Comparison of ENCODE assay signal across 9 mouse cellular contexts in genomic region chr3:79145407-79146055, GRCm38 (mm10).
DNase-seq lines count a peak whose midpoint lies in the region; ATAC-seq lines count a peak whose summit lies in the region.
"Had no signal": no experiment of that assay in that cellular context is flagged by ENCODE, and none has a peak within 500 bp of the region (broad histone marks: within the 10 kb centered on the region; RNA-seq: fewer than 3 reads in every experiment).

No protein-coding gene starts in this region.

- H3K4me1 ChIP-seq in heart, embryonic 15.5 days (replicated peaks), result peaks cover 58% of the 10 kb centered on the region
- H3K4me1 ChIP-seq in embryonic facial prominence, embryonic 15.5 days, result peaks cover 16% of the 10 kb centered on the region

- H3K4me3 ChIP-seq in heart, embryonic 15.5 days, result peak overlapping the region; percentile 38; the same call in 1 of the 2 replicates
- H3K4me3 ChIP-seq in embryonic facial prominence, embryonic 15.5 days (replicated peaks), result 0 out of 2 replicates have a peak overlapping the region, but pooled peaks have one; percentile 3

- intact Hi-C loops in heart, postnatal 10 days (cut with DNase I), result no loop called here

- 25% methylated on average over 10 of the region's 10 CpGs for WGBS in heart, embryonic 15.5 days
- 21% methylated on average over 10 of the region's 10 CpGs for WGBS in embryonic facial prominence, embryonic 15.5 days

- no peak for DNase-seq in heart, postnatal 10 days
- DNase-seq in brain, embryonic 18.5 days (ENCODE audit: low read depth, low spot score), result peak; percentile 49
- peak; percentile 28 for DNase-seq in kidney, postnatal 14 days
- no peak for DNase-seq in urinary bladder, postnatal 4 days (ENCODE audit: low spot score in 2 of 2)
- DNase-seq in layer of hippocampus, adult 9-10 months (ENCODE audit: low spot score), result no peak
- no peak for DNase-seq in c-Kit-positive CD71-positive TER-119-positive erythroid progenitor cells, embryonic 14.5 days (ENCODE audit: low spot score)

- H3K36me3 ChIP-seq in heart, embryonic 15.5 days, result no peaks in the 10 kb centered on the region
- no peaks in the 10 kb centered on the region for H3K36me3 ChIP-seq in embryonic facial prominence, embryonic 15.5 days

- ATAC-seq in heart, embryonic 15.5 days (replicated peaks; ENCODE audit: insufficient number of reproducible peaks, insufficient read depth, low FRiP score, low read depth), result no peak; the same call in 1 of the 2 replicates
- ATAC-seq in embryonic facial prominence, embryonic 15.5 days (ENCODE audit: insufficient number of reproducible peaks, low FRiP score, low TSS enrichment, low read depth), result no peak

- H3K9me3 ChIP-seq in heart, embryonic 15.5 days (replicated peaks), result no peaks in the 10 kb centered on the region
- no peaks in the 10 kb centered on the region for H3K9me3 ChIP-seq in embryonic facial prominence, embryonic 15.5 days (replicated peaks)
- H3K9me3 ChIP-seq: G1E had no signal

- H3K27me3 ChIP-seq in heart, embryonic 15.5 days, result no peaks in the 10 kb centered on the region
- no peaks in the 10 kb centered on the region for H3K27me3 ChIP-seq in embryonic facial prominence, embryonic 15.5 days

- H3K4me2 ChIP-seq in heart, embryonic 15.5 days, result peak overlapping the region; percentile 60
- peak overlapping the region; percentile 28 for H3K4me2 ChIP-seq in embryonic facial prominence, embryonic 15.5 days (replicated peaks)

- H3K27ac ChIP-seq in heart, embryonic 15.5 days, result peak overlapping the region; percentile 87
- H3K27ac ChIP-seq in embryonic facial prominence, embryonic 15.5 days (replicated peaks), result peak overlapping the region; percentile 55; the same call in 1 of the 2 replicates

- no peak overlapping the region; the same call in 1 of the 2 replicates for H3K9ac ChIP-seq in heart, embryonic 15.5 days
- no peak overlapping the region for H3K9ac ChIP-seq in embryonic facial prominence, embryonic 15.5 days

Comparison
In these comparisons a context has a peak if more than half of its experiments do, and no peak if none do; other contexts are left out.
1. DNase-seq: peak in brain, embryonic 18.5 days (single experiment) and kidney, postnatal 14 days (single experiment); none in heart, postnatal 10 days (0 of 2), urinary bladder, postnatal 4 days (0 of 2), layer of hippocampus, adult 9-10 months (single experiment) and c-Kit-positive CD71-positive TER-119-positive erythroid progenitor cells, embryonic 14.5 days (single experiment).